Mouse (Mus musculus) CD4-positive helper T cell, adult 2 months (primary cell): ENCODE results near the gene Prr15.

Source experiments
- DNase-seq: peaks from one replicate; pipeline ENCODE4 v3.0.0-alpha.2; 2012; ENCODE audit warnings: low read depth, missing footprints, low spot score

Gene Prr15

DNA sequence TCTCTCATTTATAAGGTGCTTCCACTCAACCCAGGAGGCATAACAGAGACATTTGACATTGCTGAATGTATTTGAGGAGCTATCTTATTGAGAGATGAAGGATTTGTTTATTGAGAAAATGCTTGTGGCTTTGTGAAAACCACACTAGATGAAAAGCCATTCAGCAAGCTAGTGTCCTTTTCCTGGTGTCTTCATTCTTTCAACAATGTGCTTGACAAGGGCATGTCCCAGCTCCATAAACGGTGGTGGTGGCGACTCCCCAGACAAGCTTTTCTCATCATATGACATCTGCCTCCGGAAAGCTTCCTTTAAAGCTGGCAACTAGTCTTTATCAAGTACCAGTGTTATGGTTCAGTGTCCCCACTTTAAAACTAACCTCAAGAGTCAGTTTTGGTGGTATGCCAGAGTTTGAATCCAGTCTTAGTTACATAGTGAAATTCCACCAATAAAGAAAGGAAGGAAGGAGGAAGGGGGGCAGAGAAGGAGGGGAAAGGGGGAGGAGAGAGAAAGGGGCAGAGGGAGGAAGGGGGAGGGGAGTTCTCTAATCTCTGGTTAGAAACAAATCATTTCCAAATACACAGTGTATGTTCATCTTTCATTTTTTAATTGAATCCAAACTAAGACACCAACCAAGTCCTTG is at the start of gene Prr15:
Gene Prr15, plus strand, starts transcription at position 590 of the 640 bp plus-strand sequence.
- DNase-seq = no peak

DNA sequence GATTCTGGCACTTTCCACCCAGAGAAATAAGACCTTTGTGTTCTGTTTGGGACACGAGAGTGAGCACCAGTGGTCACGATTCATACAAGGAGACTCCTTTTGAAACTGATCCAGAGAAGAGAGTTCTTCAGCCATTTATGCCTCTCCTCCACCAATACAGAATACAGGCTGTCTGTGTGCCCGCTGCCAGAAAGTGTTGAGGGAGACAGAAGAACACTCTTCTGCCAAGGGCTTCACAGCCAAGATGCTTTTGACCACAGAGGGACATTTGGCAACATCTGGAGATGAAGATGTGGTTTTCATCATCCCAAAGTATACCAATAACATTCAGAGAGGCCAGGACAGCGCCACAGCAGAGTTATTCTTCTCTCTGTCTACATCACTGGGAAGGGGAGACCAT is 48.4 kb upstream of the Prr15 start:
- DNase-seq = no peak

DNA sequence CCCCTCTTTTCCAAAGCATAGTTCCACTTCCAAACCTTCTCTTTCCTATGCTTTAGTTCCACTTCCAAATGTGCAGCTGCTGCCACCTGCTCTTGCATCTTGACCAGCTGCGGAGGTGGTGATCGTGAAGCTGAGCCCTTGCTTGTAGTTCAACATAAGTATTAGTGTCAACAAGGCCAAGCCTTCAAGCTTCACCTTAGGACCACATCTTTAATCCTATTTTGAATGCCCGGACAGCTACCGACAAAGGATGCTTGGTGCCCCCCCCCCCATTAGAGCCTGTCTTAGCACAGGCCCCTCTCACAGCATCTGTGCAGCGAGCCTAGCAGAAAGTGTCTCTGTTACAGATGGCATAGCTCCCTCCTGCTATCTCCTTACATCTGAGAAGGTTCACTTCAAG is 47.8 kb upstream of the Prr15 start:
- no peak for DNase-seq

DNA sequence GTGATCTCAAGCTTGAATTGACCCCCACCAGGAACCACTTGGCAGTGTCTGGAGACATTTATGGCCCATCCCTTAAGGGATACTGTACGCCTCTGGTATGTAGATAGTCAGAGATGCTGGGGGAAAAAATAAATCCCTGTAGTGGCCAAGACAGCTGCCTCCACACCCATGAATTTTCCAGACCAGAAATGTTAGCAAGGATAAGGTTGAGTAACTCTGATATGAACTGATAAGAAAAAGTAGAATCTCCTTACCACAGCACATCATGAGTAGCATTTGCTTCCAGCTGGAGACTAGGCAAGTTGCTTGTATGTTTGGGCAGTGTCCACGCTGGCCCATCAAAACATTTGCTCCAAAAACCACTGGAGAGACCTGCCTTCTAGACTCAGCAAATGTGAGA is 47.0 kb upstream of the Prr15 start:
- no peak for DNase-seq

DNA sequence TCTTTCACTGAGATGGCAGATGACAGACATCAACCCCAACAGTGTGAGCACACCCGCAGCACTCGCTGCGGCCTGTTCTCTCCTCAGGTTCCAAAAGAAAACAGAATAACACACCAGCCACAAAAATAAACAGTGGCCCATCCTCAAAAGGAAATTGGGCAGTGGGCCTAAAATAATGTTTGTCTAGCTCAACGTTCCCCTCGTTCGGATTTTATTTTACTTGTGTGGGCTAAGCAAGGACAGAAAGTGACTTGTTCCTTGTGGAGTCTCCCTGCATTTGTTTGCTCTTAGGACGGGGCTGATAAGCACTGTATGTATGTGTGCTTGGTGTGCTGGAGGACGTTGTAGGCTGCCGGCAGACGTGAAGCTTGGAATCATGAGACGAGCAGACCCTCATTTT is 46.2 kb upstream of the Prr15 start:
- no peak for DNase-seq

DNA sequence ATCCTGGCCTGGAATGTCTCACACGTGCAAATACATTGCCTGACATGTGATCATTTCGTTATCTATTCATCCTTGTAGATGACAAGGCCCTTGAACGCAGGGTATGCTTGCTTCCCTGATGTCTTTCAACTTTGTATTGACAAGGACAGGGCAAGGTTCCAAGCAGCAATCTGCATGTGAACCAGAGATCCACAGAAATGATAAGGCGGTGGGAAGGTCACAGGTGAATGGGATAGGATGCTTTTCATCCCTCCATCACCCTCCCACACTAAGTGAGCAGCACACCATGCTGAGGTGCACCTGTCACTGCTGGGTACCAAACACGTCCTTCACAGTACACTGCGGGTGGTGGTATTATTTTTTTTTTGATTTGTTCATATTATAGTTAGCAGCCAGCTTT is 45.4 kb upstream of the Prr15 start:
- DNase-seq = no peak

DNA sequence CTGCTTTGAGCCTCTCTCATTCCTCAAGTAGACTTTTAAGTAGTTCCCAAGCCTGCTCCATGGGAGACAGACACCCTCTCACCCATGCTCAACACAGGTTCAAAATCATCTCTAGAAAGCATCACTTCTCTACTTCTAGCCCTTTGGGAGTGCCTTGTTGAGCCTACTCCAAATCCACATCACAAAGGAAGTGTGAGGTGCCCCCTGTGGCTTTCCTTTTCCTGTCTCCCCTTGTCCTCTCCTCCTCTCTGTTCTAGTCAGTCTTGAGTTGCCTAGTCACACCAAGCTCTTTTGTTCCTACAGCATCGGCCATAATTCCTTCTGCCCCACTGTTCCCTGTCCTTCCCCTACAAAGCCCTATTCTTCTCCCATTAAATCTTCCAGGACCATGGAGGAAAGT is 42.3 kb upstream of the Prr15 start:
- DNase-seq = no peak

DNA sequence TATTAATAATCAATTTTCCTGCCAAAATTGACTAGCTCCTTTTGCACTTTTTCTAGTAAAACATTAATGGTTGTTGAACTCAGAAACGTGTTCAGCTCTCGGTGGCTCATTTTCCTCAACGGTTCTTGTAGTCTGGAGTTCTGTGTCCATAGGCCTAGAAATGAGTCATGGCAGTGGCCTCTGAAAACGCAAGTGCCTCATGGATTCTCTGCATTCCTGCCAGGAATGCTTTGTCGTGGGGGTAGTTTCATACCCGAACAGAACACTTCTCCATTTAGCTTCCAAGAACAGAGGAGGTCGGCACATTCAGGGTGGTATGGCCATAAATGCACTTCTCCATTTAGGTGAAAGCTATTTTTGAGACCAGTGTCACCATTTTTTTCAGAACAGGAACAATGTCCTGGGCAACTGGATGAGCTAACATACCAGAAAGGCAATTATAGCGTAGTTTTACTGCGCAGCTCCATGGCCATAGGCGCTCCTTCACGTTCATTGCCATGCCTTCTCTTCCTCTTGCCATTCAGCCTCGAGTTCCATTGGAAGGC is 41.4 kb upstream of the Prr15 start:
- DNase-seq = no peak

DNA sequence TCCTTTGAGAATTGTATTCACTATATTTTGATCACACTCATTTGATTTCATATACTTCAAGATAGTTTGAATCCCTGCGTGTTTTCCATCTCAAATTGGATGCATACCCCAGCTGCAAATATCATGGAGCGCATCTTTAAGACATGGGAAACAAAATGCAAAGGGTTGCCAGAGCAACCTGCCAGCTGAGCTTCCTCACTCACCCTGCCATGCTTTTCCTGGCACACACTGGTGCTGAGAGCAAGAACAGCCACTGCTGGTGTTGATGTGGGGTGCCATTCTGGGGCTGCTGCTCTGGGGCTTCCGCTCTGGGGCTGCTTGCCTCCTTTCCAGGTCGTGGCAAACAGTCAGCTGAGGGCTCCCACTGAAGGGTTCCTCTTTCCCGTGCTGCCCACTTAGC is 38.8 kb upstream of the Prr15 start:
- no peak for DNase-seq

DNA sequence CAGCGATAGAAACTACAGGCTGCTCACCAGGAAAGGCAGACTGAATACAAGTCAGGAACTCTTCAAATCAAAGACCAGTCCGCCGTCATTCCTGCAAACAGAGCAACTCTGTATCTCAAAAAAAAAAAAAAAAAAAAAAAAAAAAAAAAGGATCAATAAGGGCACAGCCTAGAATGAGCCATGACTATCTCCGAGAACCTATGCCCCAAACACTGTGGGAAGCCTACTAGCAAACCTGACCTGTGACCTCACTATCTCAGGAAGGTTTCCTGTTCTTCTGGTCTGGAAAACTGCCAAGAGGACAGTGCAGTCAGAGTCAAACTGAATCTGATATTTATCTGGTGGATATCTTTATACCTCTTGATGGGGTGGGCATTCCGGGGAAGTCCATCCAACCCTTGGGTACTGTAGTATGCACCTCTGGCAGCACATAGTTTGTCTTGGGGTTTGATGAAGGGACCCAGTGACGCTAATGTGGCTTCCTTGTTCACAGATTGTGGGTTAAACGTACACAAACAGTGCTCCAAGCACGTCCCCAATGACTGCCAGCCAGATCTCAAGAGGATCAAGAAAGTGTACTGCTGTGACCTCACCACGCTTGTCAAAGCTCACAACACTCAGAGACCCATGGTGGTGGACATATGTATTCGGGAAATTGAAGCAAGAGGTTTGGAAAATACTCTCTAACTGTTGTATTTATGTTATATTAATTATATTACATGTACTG is 35.7 kb upstream of the Prr15 start:
- peak; percentile 18 for DNase-seq

DNA sequence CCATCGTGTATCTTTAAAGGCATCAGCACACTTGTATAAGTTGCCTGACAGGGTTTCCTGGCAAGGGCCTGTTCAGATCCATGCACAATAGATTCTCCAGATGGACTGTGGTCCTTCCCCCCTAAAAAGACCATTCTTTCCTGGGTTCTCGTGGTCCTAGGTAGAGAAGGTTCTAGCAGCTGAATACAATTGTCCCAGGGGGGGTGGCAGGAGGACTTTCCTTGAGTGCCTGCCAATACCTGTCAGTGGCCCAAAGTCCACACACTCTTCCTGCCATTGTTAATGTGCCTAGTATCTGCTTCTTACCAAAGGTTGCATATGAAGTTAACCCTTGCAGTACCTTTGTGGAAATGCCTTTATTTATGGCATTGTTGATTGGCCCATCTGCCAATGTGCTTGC is 28.4 kb upstream of the Prr15 start:
- DNase-seq = no peak

DNA sequence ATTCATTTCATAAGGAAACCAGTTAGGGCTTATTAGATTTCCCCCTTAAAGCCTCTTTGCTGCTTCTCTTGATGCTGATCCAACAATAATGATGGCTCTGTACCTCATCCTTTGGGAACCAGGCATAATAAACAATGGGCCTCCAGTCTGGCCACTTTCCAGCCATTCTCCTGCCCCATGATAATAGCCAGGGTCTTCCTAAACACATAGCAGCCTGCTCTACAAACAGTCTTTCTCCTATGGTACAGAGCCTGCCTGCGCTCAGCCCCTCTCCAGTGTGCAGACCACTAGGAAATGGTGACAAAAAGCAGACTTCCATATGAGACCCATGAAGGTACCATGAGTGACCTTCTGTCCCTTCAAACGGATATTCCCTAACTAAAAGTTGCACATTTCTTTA is 26.2 kb upstream of the Prr15 start:
- no peak for DNase-seq

DNA sequence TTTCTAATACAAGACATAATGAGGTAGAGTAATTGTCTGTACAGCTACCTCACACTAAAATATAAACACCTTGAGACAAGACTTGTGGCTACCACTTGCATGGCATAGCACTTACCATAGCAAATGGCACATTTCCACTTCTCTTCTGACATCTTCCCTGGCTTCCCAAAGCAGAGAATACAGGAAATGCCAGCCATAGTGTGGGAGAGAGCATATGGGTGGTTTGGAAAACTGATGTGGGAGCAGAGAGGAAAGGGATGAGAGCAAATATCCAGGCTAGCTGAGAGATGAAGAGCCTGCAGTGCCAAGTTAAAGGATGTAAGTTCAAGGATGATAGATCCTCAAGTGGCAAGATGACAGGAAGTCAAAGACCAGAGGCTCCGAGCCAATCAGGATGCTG is 19.9 kb upstream of the Prr15 start:
- DNase-seq = no peak

DNA sequence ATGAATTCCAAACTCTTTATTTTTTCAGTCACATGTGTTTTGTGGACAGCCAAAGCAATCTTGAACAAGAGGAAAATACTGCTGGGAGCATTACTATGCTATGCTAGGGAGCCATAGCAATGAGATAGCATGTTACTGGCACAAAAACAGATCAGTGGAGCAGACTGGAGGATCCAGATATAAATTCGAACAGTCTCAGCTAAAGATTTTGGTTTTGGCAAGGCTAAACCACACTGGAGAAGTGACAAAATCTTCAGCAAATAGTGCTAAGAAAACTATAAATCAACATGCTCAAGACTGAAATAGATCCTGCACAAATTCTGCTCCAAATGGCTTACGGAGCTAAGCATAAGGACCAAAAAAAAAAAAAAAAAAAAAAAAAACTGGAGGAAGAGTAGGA is 12.6 kb upstream of the Prr15 start:
- DNase-seq = no peak

DNA sequence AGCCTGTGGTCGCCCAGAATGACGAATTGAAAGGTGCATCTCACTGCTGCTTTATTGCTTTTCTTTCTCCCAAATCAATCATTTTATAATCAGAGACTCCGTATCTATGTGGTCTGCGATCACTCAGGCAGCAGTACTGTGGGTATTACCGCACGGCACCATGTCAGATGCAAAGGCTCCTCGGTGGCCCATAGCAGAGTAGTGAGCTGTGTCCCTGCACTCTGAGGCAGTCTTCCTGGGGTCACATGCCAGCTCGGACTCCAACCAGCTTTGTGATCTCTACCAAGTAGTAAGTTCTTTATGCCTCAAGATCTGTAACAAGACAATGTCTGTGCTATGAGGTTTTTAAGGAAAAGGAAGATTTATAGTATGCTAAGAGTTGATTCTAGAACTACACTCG is 7.0 kb upstream of the Prr15 start:
- no peak for DNase-seq

DNA sequence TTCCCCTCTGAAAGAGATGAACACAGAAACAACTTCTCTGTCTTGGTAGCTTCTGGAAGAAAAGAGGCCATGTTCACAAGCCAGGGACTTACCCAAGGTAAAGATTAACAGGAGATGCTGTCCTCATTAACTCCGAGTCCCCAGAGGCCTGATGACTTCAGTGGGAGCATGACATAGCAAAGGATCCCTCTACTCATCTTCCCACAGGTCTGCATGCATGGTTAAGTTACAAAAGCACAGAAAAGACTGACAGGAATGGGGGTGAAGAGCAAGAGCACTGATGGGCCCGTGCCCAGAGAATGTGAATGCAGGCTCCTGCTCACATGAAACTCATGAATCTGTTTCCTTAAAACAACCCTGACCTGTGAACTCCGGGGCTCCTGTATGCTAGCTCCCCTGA is 6.4 kb upstream of the Prr15 start:
- DNase-seq = no peak

DNA sequence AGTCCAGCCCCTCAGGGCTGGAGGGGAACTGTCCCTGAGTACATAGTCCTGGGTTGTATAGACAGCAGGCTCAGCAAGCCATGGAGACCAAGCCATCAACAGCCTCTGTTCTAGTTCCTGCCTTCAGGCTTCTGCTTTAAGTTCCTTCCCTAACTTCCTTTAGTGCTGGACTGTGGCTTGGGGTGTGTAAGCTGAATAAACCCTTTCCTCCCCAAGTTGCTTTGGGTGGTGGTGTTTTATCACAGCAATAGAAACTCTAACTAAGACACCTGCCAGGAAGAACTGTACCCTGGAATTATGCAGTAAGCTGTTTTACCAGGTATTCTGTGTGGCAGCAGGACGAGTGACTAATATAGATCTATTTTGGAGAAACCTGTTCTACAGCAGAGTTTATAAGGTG is 5.4 kb upstream of the Prr15 start:
- DNase-seq = no peak

DNA sequence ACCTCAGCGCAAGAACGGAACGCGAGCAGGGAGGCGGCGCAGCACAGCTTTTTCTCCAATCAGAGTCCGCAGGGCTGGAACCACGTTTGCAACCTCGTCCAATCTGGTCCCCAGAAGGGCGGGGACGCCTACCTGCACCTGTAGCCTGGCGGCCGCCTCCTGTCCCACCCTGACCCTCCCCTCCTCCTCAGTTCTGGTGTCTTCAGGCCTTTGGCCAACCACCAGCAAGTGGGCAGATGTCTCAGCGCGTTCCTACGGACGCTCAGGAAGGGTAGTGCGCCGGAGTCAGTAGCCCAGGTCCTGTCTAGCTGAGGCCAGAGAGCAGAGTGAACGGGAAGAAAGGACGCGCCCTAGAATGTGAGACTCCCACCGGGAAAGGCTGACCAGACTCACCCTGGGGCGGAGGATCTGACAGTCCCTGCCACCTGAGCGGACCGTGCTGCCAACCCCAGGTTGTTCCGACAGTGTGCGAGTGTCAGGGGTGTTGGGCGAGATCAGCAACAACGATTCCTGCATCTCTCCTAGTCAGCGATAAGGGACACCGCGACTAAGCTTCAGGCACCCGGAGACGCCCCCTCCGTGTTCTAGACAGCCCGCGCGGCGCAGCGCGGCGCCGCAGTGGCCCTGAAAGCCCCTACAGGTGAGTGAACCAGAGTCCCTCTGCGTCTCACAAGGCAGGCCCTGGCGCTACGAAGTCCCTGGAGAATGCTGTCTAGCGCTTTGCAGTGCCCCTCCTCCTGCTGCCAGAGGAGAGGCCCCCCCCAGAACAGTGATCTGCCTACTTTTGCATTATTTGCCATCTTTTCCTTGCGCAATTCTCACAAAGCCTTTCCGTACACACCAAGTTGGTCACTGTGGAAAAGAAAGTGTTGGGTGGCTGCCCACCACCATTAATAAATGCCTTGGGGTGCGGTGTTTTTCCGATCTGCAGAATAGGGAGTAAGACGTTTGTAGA is 1.3 kb downstream of the Prr15 start:
- DNase-seq = peak; percentile 21

DNA sequence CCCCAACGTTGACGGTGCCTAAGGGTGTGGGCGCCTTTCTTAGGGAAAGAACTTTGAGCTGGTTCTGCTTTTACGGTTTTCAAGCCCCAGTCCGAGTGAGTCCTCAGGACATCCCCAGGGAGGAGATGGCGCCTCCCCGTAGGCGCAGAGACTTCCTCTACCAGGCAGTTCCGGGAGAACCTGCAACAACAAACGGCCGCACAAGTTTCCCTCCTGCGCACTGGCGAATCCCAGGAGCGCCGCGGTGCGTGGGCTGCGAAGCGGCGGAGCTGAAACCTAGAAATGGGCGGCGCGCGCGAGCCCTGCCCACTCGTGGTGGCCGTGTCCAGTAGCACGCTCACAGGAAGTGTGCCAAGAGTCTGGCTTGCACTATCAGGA is 2.0 kb downstream of the Prr15 start:
- no peak for DNase-seq

DNA sequence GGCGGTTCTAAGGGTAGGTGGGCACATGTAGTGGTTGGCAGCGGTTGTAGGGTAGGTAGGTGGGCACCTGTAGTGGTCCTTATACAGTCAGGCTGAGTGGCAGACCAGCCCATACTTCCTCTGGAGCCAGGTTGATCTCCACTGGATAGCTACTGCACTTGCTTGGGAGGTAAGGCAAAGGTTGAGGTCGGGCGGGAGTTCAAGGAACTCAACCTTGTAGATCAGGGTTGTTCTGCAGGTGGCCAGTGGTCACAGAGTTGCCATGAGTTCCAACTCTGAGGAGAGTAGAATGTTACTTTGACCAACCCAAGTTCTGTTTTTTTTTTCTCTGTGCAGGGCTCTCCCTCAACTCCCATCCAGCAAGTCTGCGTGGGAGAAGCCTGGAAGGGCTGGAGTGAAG is 3.1 kb downstream of the Prr15 start:
- no peak for DNase-seq

DNA sequence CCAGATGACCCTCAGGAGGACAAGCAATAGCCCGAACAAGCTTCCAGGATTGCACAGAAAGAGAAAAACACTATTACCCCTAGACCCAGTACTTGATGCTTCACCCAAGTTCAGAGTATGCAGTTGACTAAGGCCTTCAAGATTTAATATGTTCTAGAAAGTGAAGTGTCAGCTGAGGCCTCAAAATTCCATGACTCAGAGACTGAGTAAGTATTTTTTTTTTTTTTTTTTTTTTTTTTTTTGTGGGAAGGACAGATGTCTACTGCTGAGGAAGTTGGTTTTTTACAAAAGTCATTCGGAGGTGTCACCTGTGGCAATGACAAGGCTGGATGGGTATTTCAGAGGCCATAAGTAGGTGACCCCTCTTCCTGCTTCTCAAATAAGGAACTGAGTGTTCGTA is 4.0 kb downstream of the Prr15 start:
- no peak for DNase-seq

DNA sequence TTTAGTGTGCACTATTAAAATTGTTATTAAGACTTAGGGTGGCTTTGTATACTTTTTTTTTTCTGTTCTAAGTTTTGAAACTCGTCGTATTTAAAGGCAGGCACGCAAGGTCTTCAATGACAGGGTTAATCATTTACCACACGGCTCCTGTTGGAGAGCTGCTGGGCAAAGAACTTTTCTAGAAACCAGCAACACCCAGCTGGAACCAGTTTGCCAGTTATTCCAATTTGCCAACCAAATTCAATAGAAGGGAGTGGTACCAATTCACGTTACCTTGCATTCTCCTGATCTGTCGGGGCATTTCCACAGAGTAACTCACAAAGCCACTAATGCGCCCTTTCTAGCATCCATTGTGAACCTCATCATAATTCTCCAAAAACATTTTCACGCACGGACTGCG is 4.5 kb downstream of the Prr15 start:
- no peak for DNase-seq
